Mouse (Mus musculus) small intestine, adult 2 months (tissue): Measurements from ENCODE around the gene Dlg2.

Experiments used
- CTCF ChIP-seq: fragments of 200-500 bp; IDR thresholded peaks from 2 replicates; pipeline ENCODE4 v1.5.1; 2012; ENCODE audit warnings: low read depth, mild to moderate bottlenecking, control low read depth, inconsistent platforms, low read length, moderate library complexity, mixed read lengths; ENCODE audit not compliant: insufficient replicate concordance, insufficient read length; ENCODE audit errors: extremely low read depth
- POLR2A ChIP-seq: fragments of 200-500 bp; IDR thresholded peaks from 2 replicates; pipeline ENCODE4 v1.6.1; 2012; ENCODE audit warnings: low read depth, mild to moderate bottlenecking, control low read depth, inconsistent platforms, low read length, moderate library complexity

- TF ChIP-seq POLR2A = no peak
- no peak for TF ChIP-seq CTCF
Measured at GRCm38 (mm10) chr7:92095198-92095597, 1618.7 kb downstream of the Dlg2 start.
